Mouse (Mus musculus): Measurements from ENCODE around the gene Gm5460. TPM values are rescaled to one million over a fixed set of nuclear protein-coding genes. Genes with fewer than 3 reads are reported as not detected.

The Gm5460 gene
- total RNA-seq (2021) = not detected

DNA sequence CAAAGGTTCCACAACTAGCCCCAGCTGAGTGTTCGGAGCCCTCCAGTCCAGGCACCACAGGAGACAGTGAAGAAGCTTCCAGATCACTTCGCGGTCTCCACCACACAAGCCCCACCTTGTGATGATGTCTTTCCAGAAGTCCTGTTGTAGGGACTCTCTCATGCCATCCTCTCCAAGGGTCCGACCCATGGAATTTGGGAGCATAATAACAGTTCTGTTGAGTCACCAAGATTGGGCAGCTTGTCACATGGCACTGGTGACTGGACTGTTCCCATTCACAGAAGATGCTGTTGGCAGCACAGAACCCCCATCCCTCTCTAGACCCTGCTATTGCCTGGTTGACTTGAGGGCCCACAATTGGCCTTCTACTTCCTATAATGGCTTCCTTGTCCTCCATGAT, at the start of gene Gm5460:
Gm5460 (plus strand) TSS at position 378 of the 400 bp plus-strand sequence.
- no peak for DNase-seq (ENCODE audit: extremely low spot score in 1 of 2, low spot score in 1 of 2)

DNA sequence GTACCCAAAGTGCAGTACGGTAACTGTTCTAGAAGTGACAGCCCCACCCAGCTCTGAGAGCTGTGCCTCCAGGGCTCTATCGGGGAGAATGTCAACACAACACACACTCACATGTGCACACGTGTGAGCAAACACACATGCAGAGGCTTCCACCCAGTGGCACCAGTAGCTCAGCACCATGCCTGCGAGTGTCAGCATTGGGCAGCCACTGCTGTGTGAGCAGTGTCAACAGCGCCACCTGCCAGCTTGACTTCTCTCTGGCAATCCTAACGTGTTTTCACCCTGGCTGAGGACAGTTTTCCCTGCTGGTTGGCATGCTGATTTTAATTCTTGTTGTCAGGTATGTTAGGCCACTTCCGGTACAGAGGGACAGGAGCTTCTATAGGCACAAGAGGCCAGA, 43.9 kb upstream of the Gm5460 start:
- no peak for DNase-seq (ENCODE audit: extremely low spot score in 1 of 2, low spot score in 1 of 2)

GRCm38 (mm10) chr14:33974752-33975151, 41.8 kb upstream of the Gm5460 start:
- DNase-seq (ENCODE audit: extremely low spot score in 1 of 2, low spot score in 1 of 2) = no peak

DNA sequence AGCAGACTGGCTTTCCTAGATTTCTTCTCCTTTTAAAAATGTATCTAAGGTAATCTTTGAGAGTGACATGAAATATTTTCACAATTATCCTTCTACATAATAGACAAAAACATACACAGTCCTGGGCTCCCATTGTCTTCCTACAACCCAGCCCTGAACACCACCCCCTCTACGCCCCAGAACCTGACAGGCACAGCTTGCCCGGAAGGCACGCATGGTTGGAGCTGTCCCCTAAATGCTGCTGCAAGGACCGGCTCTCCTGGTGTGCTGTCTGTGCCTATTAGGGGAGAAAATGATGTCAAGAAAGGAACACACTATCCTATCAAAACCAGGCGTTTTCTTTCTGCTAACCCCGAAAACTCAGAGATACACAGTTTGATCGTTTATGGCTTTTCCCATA, 38.8 kb upstream of the Gm5460 start:
- no peak for DNase-seq (ENCODE audit: extremely low spot score in 1 of 2, low spot score in 1 of 2)

- peak in 1 of 2 experiments; percentile 8 for DNase-seq (ENCODE audit: extremely low spot score in 1 of 2, low spot score in 1 of 2)
Observed at GRCm38 (mm10) chr14:33978604-33979059, 37.9 kb upstream of the Gm5460 start, which contains the start of gene Zfp488. Zfp488 (minus strand) TSS chr14:33978764.

GRCm38 (mm10) chr14:33989201-33989600, 27.4 kb upstream of the Gm5460 start:
- no peak for DNase-seq (ENCODE audit: extremely low spot score in 1 of 2, low spot score in 1 of 2)

DNA sequence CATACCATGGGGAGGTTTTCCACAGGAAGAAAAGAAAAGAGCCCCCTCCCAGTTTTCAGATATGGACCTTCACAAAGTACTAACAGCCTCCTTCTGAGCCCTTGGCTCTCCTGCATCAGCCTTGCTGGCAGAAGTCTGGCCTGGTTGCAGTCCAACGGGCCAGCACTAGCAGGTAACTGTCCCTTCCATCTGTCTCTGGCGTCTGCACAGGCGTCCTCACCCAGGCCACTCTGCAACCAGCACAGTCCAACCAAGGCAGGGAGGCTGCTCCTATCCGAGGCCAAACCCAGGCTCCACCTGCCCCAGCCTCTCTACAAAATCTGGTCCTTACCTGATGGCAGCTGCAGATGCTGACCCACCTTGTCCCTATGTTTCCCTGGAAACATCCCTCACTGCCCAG, 24.6 kb upstream of the Gm5460 start:
- no peak for DNase-seq (ENCODE audit: extremely low spot score in 1 of 2, low spot score in 1 of 2)

- DNase-seq (ENCODE audit: extremely low spot score in 1 of 2, low spot score in 1 of 2) = no peak
Observed at GRCm38 (mm10) chr14:33993051-33993450, 23.5 kb upstream of the Gm5460 start.

GRCm38 (mm10) chr14:33993521-33994289, 22.9 kb upstream of the Gm5460 start:
- no peak for DNase-seq (ENCODE audit: extremely low spot score in 1 of 2, low spot score in 1 of 2)

DNA sequence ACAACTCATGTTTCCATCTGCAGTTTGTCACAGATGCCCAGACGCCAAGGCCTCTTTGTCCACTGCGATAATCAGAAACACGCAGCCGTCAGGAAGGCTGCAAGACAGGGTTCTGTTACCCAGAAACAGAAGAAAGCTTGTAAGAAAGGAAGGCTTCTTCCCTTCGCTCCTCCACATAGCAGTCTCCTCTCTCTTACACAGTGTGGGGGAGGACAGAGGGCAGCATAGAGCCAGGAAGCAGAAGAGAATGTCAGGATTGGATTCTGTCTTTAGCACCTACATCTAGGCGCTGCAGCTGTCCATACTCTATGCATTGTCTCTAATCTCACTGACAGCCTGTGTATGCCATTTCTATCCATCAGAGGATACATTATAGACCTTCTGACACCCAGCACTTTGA, 19.1 kb upstream of the Gm5460 start:
- DNase-seq (ENCODE audit: extremely low spot score in 1 of 2, low spot score in 1 of 2) = no peak

DNA sequence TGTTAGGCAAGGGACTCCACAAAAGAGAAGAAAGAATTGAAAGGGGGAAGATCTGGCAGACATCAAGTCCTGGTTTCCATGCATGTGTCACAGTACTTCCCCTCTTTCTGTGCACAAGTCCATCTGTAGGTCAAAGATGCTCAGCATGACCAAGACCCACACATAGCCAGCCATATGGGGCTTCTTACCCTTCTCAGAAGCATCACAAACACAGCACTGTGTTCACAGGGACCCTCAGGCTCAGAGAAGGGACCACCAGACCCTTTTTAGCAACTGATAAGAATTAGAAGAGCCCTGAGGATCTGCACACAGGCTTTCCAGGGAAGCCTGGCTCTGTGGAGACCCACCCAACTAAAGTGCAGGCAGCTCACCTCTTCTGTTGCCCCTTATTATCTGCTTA, 16.5 kb upstream of the Gm5460 start:
- DNase-seq (ENCODE audit: extremely low spot score in 1 of 2, low spot score in 1 of 2) = no peak

DNA sequence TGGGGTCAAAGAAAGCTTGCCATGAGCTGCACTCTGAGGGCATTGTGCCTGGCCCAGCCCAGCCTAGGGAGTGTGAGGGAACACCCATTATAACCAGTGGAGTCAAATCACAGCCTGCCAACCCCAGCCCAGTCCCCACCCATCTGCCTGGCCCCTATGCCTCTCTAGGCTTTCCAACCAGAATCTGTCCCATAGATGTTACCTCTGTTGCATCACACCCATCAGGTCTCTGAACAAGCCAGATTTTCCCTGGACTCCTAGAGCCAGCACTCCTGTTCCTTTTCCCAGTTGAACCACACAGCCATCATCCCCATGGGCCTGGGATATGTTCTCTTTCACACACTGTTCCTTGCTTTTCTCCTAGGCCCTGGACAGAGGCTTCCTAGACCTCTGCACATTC, 15.1 kb upstream of the Gm5460 start:
- no peak for DNase-seq (ENCODE audit: extremely low spot score in 1 of 2, low spot score in 1 of 2)

DNA sequence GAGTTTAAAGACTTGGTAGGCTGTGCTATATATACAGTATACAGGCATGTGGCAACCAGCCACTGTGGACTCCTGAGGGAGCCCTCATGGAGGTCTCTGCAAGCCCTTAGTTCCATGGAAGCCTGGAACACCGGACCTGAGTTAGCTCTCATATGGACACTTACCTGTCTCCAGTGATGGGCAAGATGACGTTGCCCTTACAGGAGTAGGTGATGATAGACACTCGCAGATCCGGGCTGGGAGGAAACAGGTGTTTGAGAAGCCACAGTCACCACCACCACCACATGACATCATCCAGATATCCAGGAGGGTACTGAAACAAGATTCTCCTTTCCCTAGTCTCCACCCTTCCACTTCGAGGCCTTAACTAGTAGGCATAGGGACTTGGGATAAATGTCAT, 14.2 kb upstream of the Gm5460 start:
- no peak for DNase-seq (ENCODE audit: extremely low spot score in 1 of 2, low spot score in 1 of 2)

DNA sequence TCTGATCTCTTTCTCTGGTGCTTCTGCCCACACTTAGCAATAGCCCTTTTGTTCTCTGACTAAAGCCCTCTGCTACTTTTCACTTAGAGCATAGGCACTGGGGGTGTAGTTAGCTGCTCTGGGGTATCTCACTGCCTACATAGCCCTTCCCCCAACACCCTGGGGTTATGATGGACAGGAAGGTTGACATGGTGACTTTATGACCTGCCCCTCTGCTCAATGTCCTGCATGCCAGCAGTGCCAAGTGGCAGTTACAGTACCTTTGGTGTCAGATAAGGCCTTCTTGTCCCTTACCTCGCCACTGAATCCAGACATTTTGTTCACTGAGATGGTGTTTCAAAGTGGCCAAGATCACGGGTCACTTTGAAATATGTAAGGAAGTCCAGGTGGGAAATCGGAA, 1.5 kb upstream of the Gm5460 start, which contains the start of gene Gm30083:
Gm30083 (minus strand) TSS at position 120 of the 400 bp plus-strand sequence.
- DNase-seq (ENCODE audit: extremely low spot score in 1 of 2, low spot score in 1 of 2) = no peak

GRCm38 (mm10) chr14:34016938-34017337, 380 bp downstream of the Gm5460 start:
- DNase-seq (ENCODE audit: extremely low spot score in 1 of 2, low spot score in 1 of 2) = no peak

DNA sequence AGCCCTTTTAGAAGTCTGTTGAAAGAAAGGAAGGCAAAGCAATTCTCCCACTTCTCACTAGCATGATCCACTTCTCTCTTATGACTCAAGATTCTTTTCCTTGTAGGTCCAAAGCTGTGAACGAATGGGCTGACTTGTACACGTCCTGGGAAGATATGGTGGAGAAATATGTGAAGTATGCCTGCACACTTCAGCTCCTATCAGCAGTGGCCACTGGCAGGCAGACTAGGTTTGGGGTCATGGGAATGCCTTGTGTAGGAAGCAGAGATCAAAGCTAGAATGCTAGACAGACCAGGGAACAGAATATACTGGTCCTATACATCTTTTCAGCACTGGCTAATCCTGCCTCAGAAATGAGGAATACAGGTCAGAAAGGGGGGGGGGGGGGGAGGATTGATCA, 10.2 kb downstream of the Gm5460 start:
- no peak for DNase-seq (ENCODE audit: extremely low spot score in 1 of 2, low spot score in 1 of 2)

GRCm38 (mm10) chr14:34033841-34034610, 17.5 kb downstream of the Gm5460 start:
- DNase-seq (ENCODE audit: extremely low spot score in 1 of 2, low spot score in 1 of 2) = no peak

GRCm38 (mm10) chr14:34041241-34041640, 24.7 kb downstream of the Gm5460 start:
- DNase-seq (ENCODE audit: extremely low spot score in 1 of 2, low spot score in 1 of 2) = no peak

DNA sequence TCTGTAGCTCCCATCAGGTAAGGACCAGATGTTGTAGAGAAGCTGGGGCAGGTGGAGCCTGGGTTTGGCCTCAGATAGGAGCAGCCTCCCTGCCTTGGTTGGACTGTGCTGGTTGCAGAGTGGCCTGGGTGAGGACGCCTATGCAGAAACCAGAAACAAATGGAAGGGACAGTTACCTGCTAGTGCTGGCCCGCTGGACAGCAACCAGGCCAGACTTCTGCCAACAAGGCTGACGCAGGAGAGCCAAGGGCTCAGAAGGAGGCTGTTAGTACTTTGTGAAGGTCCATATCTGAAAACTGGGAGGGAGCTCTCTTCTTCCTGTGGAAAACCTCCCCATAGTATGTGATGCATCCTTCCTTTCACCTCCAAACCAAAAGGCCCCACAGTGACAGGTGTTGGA, 26.8 kb downstream of the Gm5460 start:
- no peak for DNase-seq (ENCODE audit: extremely low spot score in 1 of 2, low spot score in 1 of 2)

- no peak for DNase-seq (ENCODE audit: extremely low spot score in 1 of 2, low spot score in 1 of 2)
Observed at GRCm38 (mm10) chr14:34050101-34050779, 33.7 kb downstream of the Gm5460 start.

GRCm38 (mm10) chr14:34052516-34052915, 36.0 kb downstream of the Gm5460 start, which contains the start of gene Antxrl:
Antxrl (plus strand) TSS chr14:34052707.
- DNase-seq (ENCODE audit: extremely low spot score in 1 of 2, low spot score in 1 of 2) = no peak

Measured in layer of hippocampus, postnatal 25 days (tissue).